Mouse (Mus musculus) liver, adult (tissue): ENCODE results near the gene Arih2.

Experiments
- GATA4 ChIP-seq: IDR thresholded peaks from 2 replicates; pipeline ENCODE4 v1.6.1; 2014; ENCODE audit warnings: mild to moderate bottlenecking, low read length; ENCODE audit not compliant: insufficient replicate concordance

Arih2 gene

GRCm38 (mm10) chr9:108560227-108560841, 88.9 kb downstream of the Arih2 start, which contains the start of gene Impdh2:
Gene Impdh2, plus strand, starts transcription at chr9:108560286.
- peak; percentile 29; the same call in 1 of the 2 replicates for TF ChIP-seq GATA4

GRCm38 (mm10) chr9:108559169-108559568, 90.0 kb downstream of the Arih2 start:
- TF ChIP-seq GATA4, result no peak
